Mouse (Mus musculus) hindbrain, embryonic 14.5 days (tissue): ENCODE measurements around the gene Klhl5. TPM values are rescaled to one million over a fixed set of nuclear protein-coding genes. Genes with fewer than 3 reads are reported as not detected.
"Not testable (repeated sequence)": the region's sequence is repeated elsewhere in the genome, so short reads cannot be mapped to it uniquely, and the experiment has no call there.

ENCODE experiments used
- ATAC-seq: fragments of 200-750 bp; cut with Nextera tagmentation; 2 replicates; pipeline ENCODE4 v1.8.0; 2017; ENCODE audit warnings: moderate number of reproducible peaks, mild to moderate bottlenecking, moderate TSS enrichment, moderate library complexity; ENCODE audit not compliant: low FRiP score
- DNase-seq: peaks from one replicate; pipeline ENCODE4 v3.0.0-alpha.2; 2015; ENCODE audit warnings: low spot score
- H3K27ac ChIP-seq: fragments of 300-500 bp; sonication (generic); 2 replicates; pipeline ENCODE4 v1.5.1; 2014; ENCODE audit warnings: mild to moderate bottlenecking, moderate library complexity
- H3K27me3 ChIP-seq: fragments of 300-500 bp; sonication (generic); 2 replicates; pipeline ENCODE4 v1.6.1; 2014; ENCODE audit warnings: mild to moderate bottlenecking, low read length, mixed read lengths; ENCODE audit not compliant: control insufficient read depth, insufficient read depth
- H3K36me3 ChIP-seq: fragments of 300-500 bp; sonication (generic); replicated peaks from 2 replicates; pipeline ENCODE4 v1.6.1; 2014; ENCODE audit not compliant: control insufficient read depth, insufficient read depth
- H3K4me1 ChIP-seq: fragments of 300-500 bp; sonication (generic); replicated peaks from 2 replicates; pipeline ENCODE4 v1.6.1; 2014; ENCODE audit warnings: antibody characterized with exemption, low read length, mixed read lengths; ENCODE audit not compliant: control insufficient read depth, insufficient read depth
- H3K4me2 ChIP-seq: fragments of 300-500 bp; sonication (generic); replicated peaks from 2 replicates; pipeline ENCODE4 v1.6.1; 2014; ENCODE audit warnings: mild to moderate bottlenecking, moderate library complexity
- H3K4me3 ChIP-seq: fragments of 300-500 bp; sonication (generic); replicated peaks from 2 replicates; pipeline ENCODE4 v1.5.1; 2014; ENCODE audit warnings: mild to moderate bottlenecking, low read length
- H3K9ac ChIP-seq: fragments of 300-500 bp; sonication (generic); 2 replicates; pipeline ENCODE4 v1.6.1; 2014
- H3K9me3 ChIP-seq: fragments of 300-500 bp; sonication (generic); 2 replicates; pipeline ENCODE4 v1.6.1; 2016; ENCODE audit warnings: low read length; ENCODE audit not compliant: control insufficient read depth
- WGBS: fragments of 180-500 bp; shearing (Covaris S2); extraction: QIAGEN DNeasy Blood & Tissue Kit; methylation state at CpG from one replicate; pipeline ENCODE4 v1.1.7; 2014; 5-methylcytosine and 5-hydroxymethylcytosine counted together
- polyA plus RNA-seq: library from polyadenylated mRNA; unstranded; fragments of >200 nt; fragmentation: Nextera tagmentation; extraction: Ambion mirVana; gene quantifications from 2 replicates; pipeline ENCODE4 v1.2.1, GENCODE M21; 2014

The Klhl5 gene
- polyA plus RNA-seq, 1 experiment from 2014 or later: 49.2 TPM

- WGBS: 3% methylated on average over 35 of the region's 42 CpGs
- Histone ChIP-seq H3K27me3 (no peaks in the 10 kb centered on the region), H3K9ac (peak overlapping the region; percentile 79), H3K9me3 (no peaks in the 10 kb centered on the region), H3K4me1 (peaks cover 5% of the 10 kb centered on the region; the same call in 1 of the 2 replicates), H3K4me2 (peak overlapping the region; percentile 88), H3K36me3 (no peaks in the 10 kb centered on the region), H3K4me3 (peak overlapping the region; percentile 86), H3K27ac (peak overlapping the region; percentile 68)
- no peak for DNase-seq
- no peak; the same call in none of the 2 replicates for ATAC-seq
Measured at GRCm38 (mm10) chr5:65107773-65108432, 564 bp downstream of the Klhl5 start.

DNA sequence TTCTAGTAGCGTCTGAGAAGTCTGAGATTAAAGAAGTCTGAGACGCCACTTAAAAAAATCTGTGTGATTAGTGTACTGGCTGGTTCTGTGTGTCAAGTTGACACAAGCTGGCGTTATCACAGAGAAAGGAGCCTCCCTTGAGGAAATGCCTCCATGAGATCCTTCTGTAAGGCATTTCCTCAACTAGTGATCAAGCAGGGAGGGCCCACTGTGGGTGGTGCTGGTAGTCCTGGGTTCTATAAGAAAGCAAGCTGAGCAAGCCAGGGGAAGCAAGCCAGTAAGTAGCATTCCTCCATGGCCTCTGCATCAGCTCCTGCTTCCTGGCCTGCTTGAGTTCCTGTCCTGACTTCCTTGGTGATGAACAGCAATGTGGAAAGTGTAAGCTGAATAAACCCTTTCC lies 4.9 kb downstream of the Klhl5 start:
- H3K4me1 ChIP-seq, H3K27me3 ChIP-seq, H3K4me3 ChIP-seq, H3K27ac ChIP-seq, H3K4me2 ChIP-seq, DNase-seq, H3K9me3 ChIP-seq, H3K36me3 ChIP-seq, ATAC-seq, H3K9ac ChIP-seq: not testable (repeated sequence)
- 86% methylated on average over 3 of the region's 3 CpGs for WGBS

GRCm38 (mm10) chr5:65113323-65113722 lies 6.0 kb downstream of the Klhl5 start:
- ATAC-seq: no peak
- WGBS: 93% methylated on average over 6 of the region's 6 CpGs
- no peak overlapping the region for H3K9ac ChIP-seq
- no peak overlapping the region for H3K4me2 ChIP-seq
- no peaks in the 10 kb centered on the region for H3K4me1 ChIP-seq
- 0 out of 2 replicates have a peak, but pooled peaks cover 3% of the 10 kb centered on the region for H3K36me3 ChIP-seq
- no peak overlapping the region for H3K27ac ChIP-seq
- no peak for DNase-seq
- H3K4me3 ChIP-seq: no peak overlapping the region
- no peaks in the 10 kb centered on the region for H3K9me3 ChIP-seq
- no peaks in the 10 kb centered on the region for H3K27me3 ChIP-seq

- WGBS: 100% methylated on average over 2 of the region's 2 CpGs
- Histone ChIP-seq H3K4me2 (no peak overlapping the region), H3K27ac (no peak overlapping the region), H3K9ac (no peak overlapping the region), H3K4me3 (no peak overlapping the region), H3K9me3 (no peaks in the 10 kb centered on the region), H3K36me3 (0 out of 2 replicates have a peak, but pooled peaks cover 3% of the 10 kb centered on the region), H3K27me3 (no peaks in the 10 kb centered on the region), H3K4me1 (no peaks in the 10 kb centered on the region)
- ATAC-seq (no peak), DNase-seq (no peak)
Measured at GRCm38 (mm10) chr5:65116789-65117188, 9.4 kb downstream of the Klhl5 start.

DNA sequence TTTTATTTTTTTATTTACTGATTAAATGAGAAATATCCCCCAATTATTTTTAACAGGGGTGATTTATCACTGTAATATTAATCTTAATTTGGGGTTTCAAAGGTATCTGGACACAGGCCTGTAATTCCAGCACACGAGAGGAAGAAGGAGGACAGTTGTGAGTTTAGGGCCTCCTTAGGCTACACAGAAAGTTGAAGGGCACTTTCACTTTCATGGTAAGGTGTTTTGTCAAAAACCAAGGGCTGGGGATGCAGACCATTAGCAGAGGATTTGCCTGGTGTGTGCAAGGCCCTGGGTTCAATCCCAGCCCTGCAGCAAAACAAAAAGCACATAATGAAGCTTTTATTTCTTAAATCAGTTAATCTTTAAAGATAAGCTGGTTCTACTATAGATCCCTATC lies 12.2 kb downstream of the Klhl5 start:
- Histone ChIP-seq H3K4me1 (no peaks in the 10 kb centered on the region), H3K27ac (no peak overlapping the region), H3K9ac (no peak overlapping the region), H3K36me3 (0 out of 2 replicates have a peak, but pooled peaks cover 3% of the 10 kb centered on the region), H3K4me2 (no peak overlapping the region), H3K27me3 (no peaks in the 10 kb centered on the region), H3K4me3 (no peak overlapping the region), H3K9me3 (no peaks in the 10 kb centered on the region)
- no peak for DNase-seq
- 72% methylated on average over 1 of the region's 1 CpGs for WGBS
- no peak for ATAC-seq

DNA sequence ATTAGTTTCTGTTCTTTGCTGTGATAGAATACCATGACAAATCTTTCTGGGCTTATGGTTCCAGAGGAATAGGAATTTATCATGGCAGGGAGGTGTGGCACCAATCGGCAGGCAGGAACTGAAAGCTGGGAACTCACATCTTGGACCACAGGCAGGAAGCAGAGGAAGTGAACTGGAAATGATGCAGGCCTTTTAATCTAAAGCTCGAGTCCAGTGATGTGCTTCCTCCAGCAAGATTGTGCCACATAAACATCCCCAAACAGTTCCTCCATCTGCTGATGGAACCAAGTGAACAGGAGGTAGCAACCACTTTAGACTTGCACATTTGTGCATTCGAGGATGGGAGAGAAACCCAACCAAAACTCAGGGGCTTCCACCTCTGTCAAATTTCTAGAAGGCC lies 12.6 kb downstream of the Klhl5 start:
- no peak for ATAC-seq
- Histone ChIP-seq H3K27me3 (no peaks in the 10 kb centered on the region), H3K27ac (no peak overlapping the region)

DNA sequence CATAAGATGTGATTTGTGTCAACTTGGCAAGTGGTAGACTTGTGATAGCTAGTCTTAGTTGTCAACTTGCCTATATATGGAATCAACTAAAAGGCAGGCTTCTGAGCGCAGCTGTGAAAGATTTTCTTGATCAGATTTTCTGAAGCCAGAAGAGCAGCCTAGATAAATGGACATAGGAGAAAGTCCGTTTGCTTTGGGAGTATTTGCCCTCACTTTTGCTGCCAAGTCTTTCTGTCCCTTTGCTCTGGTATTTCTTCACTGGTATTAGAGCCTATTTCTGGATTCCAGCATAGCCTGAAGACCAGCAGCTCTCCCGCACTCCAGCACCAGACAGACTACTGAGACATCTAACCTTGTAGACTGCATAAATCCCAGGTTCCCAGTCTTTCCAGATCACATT lies 15.3 kb downstream of the Klhl5 start:
- H3K27me3 ChIP-seq: no peaks in the 10 kb centered on the region
- no peak overlapping the region for H3K9ac ChIP-seq
- no peak overlapping the region for H3K4me3 ChIP-seq
- ATAC-seq (no peak), DNase-seq (no peak)
- H3K9me3 ChIP-seq: no peaks in the 10 kb centered on the region
- no peak overlapping the region for H3K27ac ChIP-seq
- WGBS: 91% methylated on average over 3 of the region's 3 CpGs
- H3K4me2 ChIP-seq: no peak overlapping the region
- no peaks in the 10 kb centered on the region for H3K4me1 ChIP-seq
- H3K36me3 ChIP-seq: no peaks in the 10 kb centered on the region

More for the DNA sequence above, 12.6 kb downstream of the Klhl5 start:
- H3K4me3 ChIP-seq: no peak overlapping the region
- no peaks in the 10 kb centered on the region for H3K4me1 ChIP-seq
- 77% methylated on average over 3 of the region's 3 CpGs for WGBS
- H3K36me3 ChIP-seq: 0 out of 2 replicates have a peak, but pooled peaks cover 3% of the 10 kb centered on the region
- H3K4me2 ChIP-seq: no peak overlapping the region
- no peaks in the 10 kb centered on the region for H3K9me3 ChIP-seq
- H3K9ac ChIP-seq: no peak overlapping the region
- no peak for DNase-seq

GRCm38 (mm10) chr5:65126137-65126536 lies 18.8 kb downstream of the Klhl5 start:
- Histone ChIP-seq H3K4me3 (no peak overlapping the region), H3K27me3 (no peaks in the 10 kb centered on the region), H3K36me3 (no peaks in the 10 kb centered on the region), H3K4me2 (no peak overlapping the region), H3K27ac (no peak overlapping the region), H3K9me3 (no peaks in the 10 kb centered on the region), H3K9ac (no peak overlapping the region), H3K4me1 (0 out of 2 replicates have a peak, but pooled peaks cover 2% of the 10 kb centered on the region)
- WGBS: 95% methylated on average over 1 of the region's 1 CpGs
- no peak for DNase-seq
- no peak for ATAC-seq

DNA sequence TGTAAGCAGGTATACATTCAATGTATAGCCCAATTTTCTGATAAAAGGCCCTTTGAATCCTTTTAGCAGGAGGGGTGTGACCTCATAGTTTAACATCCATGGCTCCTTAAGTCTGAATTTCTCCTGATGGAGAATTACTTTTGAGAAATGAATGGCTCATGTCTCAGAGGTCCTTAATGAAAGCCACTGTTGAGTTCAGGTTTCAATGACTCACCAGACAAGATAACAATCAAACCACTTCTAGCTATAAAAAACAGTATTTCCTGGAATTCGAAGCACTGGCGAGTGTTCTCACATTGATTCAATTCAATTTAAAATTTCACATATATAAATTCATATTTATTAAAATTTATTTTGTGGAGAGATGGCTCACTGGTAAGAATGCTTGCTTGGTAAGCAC lies 21.1 kb downstream of the Klhl5 start:
- Histone ChIP-seq H3K4me1 (peaks cover 6% of the 10 kb centered on the region; the same call in 1 of the 2 replicates), H3K27ac (no peak overlapping the region), H3K4me2 (no peak overlapping the region), H3K36me3 (no peaks in the 10 kb centered on the region), H3K9ac (no peak overlapping the region), H3K9me3 (no peaks in the 10 kb centered on the region), H3K4me3 (no peak overlapping the region), H3K27me3 (no peaks in the 10 kb centered on the region)
- 87% methylated on average over 2 of the region's 2 CpGs for WGBS
- ATAC-seq (no peak), DNase-seq (no peak)
